Mouse (Mus musculus) frontal cortex, postnatal 14 days (tissue): ENCODE data around the gene Olfr1445.

ENCODE experiments used
- DNase-seq, 2 experiments: peaks; one replicate each; pipeline ENCODE4 v3.0.0; 2022; ENCODE audit warnings: low spot score in 2 of 2

Gene Olfr1445

DNA sequence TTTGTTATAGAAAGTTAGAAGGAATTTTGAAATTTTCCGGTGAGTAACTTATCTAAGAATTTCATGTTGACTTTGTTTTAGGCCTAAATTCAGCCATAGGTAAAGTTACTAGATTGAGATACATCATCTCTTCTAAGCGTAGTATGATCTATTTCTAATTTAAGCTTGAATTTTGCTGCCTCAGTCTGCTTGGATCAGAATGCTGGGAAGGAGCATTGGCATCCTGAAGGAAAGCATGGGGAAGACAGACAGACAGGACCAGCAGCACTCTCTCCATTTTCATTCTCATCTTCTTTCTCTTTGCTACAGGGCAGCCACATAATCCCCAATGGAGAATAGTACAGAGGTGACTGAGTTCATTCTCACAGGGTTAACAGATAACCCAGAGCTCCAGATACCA is at the start of gene Olfr1445:
Gene Olfr1445, plus strand, starts transcription at position 301 of the 400 bp plus-strand sequence.
- no peak for DNase-seq

DNA sequence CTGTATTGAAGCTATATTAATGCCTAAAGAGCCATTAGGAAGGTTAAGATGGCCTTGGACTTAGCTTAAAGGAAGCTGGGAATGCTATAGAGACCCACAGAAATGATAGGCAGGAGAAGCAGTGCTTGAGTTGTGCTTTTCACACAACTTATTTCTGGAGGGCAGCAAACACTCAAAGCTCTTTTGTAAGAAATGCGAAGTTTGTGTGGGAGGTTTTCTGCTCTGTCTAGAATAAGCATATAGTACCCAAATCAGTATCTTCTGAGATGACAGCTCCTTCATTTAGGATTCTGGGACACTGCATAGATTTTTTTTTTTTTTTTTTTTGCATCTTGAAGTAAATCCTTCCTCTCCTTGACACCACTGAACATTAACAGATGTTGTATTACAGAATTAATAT is 45.1 kb upstream of the Olfr1445 start:
- no peak for DNase-seq

DNA sequence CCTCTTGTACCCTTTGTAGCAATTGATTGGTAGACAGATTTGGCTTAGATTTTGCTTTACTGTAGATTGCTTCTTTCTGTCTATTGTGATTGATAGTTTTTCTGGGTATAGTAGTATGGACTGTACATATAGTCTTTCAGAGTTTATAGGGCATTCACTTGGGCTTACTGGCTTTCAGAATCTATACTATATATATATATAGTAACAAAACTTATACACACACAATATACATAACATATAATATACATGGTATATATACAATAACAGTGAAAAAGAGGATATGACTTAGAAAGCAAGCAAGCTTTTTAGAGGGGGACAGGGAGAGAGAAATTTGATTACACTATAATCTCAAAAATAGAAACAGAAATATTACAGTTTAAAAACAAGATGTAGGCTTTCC is 37.3 kb upstream of the Olfr1445 start, which contains the start of gene Gm5244:
Gene Gm5244, plus strand, starts transcription at position 301 of the 400 bp plus-strand sequence.
- DNase-seq: no peak

DNA sequence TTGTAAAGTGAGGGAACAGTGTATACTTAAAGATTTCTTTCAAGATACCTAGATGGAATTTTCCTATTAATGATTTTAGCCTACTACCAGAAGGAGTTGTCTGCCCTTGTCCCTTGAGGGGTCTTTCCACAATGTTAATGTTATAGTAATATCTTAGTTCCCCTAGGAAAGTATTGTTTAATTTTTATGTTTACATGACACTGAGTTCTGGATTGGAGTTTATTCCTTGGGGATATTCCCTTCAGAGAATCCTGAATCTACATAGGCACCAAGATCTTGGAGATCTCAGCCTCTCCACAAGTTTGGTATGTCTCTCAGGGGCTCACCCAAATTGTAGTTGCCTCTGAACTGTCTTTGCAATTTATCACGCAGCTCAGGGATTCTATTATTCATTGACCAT is 26.7 kb upstream of the Olfr1445 start, which contains the start of gene Olfr1444:
Gene Olfr1444, plus strand, starts transcription at position 301 of the 400 bp plus-strand sequence.
- no peak for DNase-seq

DNA sequence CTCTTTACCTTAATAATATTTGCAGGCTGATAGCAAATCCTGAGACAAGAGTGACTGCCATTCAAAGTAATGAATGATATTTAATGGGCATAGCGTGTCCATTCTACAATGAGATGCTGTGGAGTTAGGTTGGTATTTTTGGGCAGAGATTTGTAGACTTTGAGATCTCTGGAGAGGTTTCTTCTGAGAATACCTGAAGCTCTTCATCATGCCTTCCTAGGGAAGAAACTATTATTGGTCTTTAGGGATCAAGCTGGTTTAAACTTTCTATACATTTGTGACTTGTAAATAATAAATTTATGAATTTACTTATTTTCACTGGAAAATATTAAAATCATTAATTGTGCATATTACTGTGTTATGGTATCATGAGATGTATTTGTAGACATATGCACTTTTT is 9.8 kb downstream of the Olfr1445 start, which contains the start of gene Olfr1446:
Gene Olfr1446, minus strand, starts transcription at position 101 of the 400 bp plus-strand sequence.
- no peak for DNase-seq

DNA sequence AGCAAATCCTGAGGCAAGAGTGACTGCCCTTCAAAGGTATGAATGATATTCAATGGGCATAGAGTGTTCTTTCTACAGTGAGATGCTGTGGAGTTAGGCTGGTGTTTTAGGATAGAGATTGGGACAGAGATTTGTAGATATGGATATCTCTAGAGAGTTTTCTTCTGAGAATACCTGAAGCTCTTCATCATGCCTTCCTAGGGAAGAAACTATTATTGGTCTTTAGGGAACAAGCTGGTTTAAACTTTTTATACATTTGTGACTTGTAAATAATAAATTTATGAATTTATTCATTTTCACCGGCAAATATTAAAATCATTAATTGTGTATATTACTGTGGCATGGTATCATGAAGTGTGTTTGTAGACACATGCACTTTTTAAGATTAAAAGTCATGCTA is 20.0 kb downstream of the Olfr1445 start, which contains the start of gene Olfr1447:
Gene Olfr1447, minus strand, starts transcription at position 101 of the 400 bp plus-strand sequence.
- DNase-seq: no peak

- no peak for DNase-seq
Observed at GRCm38 (mm10) chr19:12924319-12924718, 40.7 kb downstream of the Olfr1445 start, which contains the start of gene Olfr1448. TSS of gene Olfr1448 (minus strand) at chr19:12924419.

GRCm38 (mm10) chr19:12930540-12930939 is 46.9 kb downstream of the Olfr1445 start, which contains the start of gene Olfr1449:
TSS of gene Olfr1449 (plus strand) at chr19:12930840.
- DNase-seq: no peak
